Mouse (Mus musculus): Measurements from ENCODE around the gene Nudt22.

GRCm38 (mm10) chr19:7006892-7007593 lies 11.1 kb upstream of the Nudt22 start:
- TF ChIP-seq CTCF (conservative IDR thresholded peaks at IDR 0.05; ENCODE audit: insufficient read depth, insufficient read length, low read depth, low read length) (no peak), POLR2A (IDR thresholded peaks at IDR 0.05; ENCODE audit: low read depth, low read length) (no peak)
